Mouse (Mus musculus): Measurements from ENCODE around the gene Gnao1. TPM values are rescaled to one million over a fixed set of nuclear protein-coding genes. Genes with fewer than 3 reads are reported as not detected.

Gene Gnao1
- polyA plus RNA-seq, 2 experiments: 4.3 to 13.5 TPM

GRCm38 (mm10) chr8:93952511-93952910, 142.7 kb downstream of the Gnao1 start:
- H3K4me1 ChIP-seq (ENCODE audit: control insufficient read depth, insufficient read depth, low read length): no peaks in the 10 kb centered on the region
- DNase-seq (ENCODE audit: low spot score): no peak
- no peaks in the 10 kb centered on the region for H3K9me3 ChIP-seq (ENCODE audit: control insufficient read depth, low read length)
- WGBS: 88% methylated on average over 9 of the region's 9 CpGs
- TF ChIP-seq POLR2A (IDR thresholded peaks at IDR 0.05; ENCODE audit: borderline replicate concordance, extremely low read depth, insufficient read depth, insufficient read length): no peak
- no peak for ATAC-seq (ENCODE audit: low FRiP score, low read depth)
- no peak overlapping the region for H3K27ac ChIP-seq (replicated peaks; ENCODE audit: low read depth, low read length)
- H3K4me3 ChIP-seq (replicated peaks; ENCODE audit: low read length): no peak overlapping the region
- H3K27me3 ChIP-seq (ENCODE audit: control insufficient read depth, insufficient read depth, low read length): no peaks in the 10 kb centered on the region
- H3K9ac ChIP-seq (ENCODE audit: low read depth, low read length, severe bottlenecking): no peak overlapping the region
- H3K4me2 ChIP-seq (replicated peaks; ENCODE audit: low read depth, low read length, severe bottlenecking): no peak overlapping the region
- H3K36me3 ChIP-seq (ENCODE audit: control insufficient read depth, insufficient read depth, low read length): no peaks in the 10 kb centered on the region

- H3K27ac ChIP-seq (replicated peaks; ENCODE audit: low read depth, low read length): no peak overlapping the region
- H3K4me2 ChIP-seq (replicated peaks; ENCODE audit: low read depth, low read length, severe bottlenecking): no peak overlapping the region
- no peak overlapping the region for H3K9ac ChIP-seq (ENCODE audit: low read depth, low read length, severe bottlenecking)
- no peaks in the 10 kb centered on the region for H3K27me3 ChIP-seq (ENCODE audit: control insufficient read depth, insufficient read depth, low read length)
- no peaks in the 10 kb centered on the region for H3K36me3 ChIP-seq (ENCODE audit: control insufficient read depth, insufficient read depth, low read length)
- no peak overlapping the region for H3K4me3 ChIP-seq (replicated peaks; ENCODE audit: low read length)
- 92% methylated on average over 9 of the region's 9 CpGs for WGBS
- H3K9me3 ChIP-seq (ENCODE audit: control insufficient read depth, low read length): no peaks in the 10 kb centered on the region
- no peak for ATAC-seq (ENCODE audit: low FRiP score, low read depth)
- TF ChIP-seq POLR2A (IDR thresholded peaks at IDR 0.05; ENCODE audit: borderline replicate concordance, extremely low read depth, insufficient read depth, insufficient read length): no peak
- no peak for DNase-seq (ENCODE audit: low spot score)
- H3K4me1 ChIP-seq (ENCODE audit: control insufficient read depth, insufficient read depth, low read length): no peaks in the 10 kb centered on the region
Observed at GRCm38 (mm10) chr8:93958402-93958801, 148.6 kb downstream of the Gnao1 start.

GRCm38 (mm10) chr8:93960909-93961308, 151.1 kb downstream of the Gnao1 start:
- H3K36me3 ChIP-seq (ENCODE audit: control insufficient read depth, insufficient read depth, low read length): no peaks in the 10 kb centered on the region
- H3K9ac ChIP-seq (ENCODE audit: low read depth, low read length, severe bottlenecking): no peak overlapping the region
- H3K27ac ChIP-seq (replicated peaks; ENCODE audit: low read depth, low read length): no peak overlapping the region
- 81% methylated on average over 6 of the region's 6 CpGs for WGBS
- no peak for DNase-seq (ENCODE audit: low spot score)
- H3K9me3 ChIP-seq (ENCODE audit: control insufficient read depth, low read length): no peaks in the 10 kb centered on the region
- H3K4me3 ChIP-seq (replicated peaks; ENCODE audit: low read length): no peak overlapping the region
- H3K4me1 ChIP-seq (ENCODE audit: control insufficient read depth, insufficient read depth, low read length): no peaks in the 10 kb centered on the region
- H3K4me2 ChIP-seq (replicated peaks; ENCODE audit: low read depth, low read length, severe bottlenecking): no peak overlapping the region
- no peak for ATAC-seq (ENCODE audit: low FRiP score, low read depth)
- no peak for TF ChIP-seq POLR2A (IDR thresholded peaks at IDR 0.05; ENCODE audit: borderline replicate concordance, extremely low read depth, insufficient read depth, insufficient read length)
- H3K27me3 ChIP-seq (ENCODE audit: control insufficient read depth, insufficient read depth, low read length): no peaks in the 10 kb centered on the region

- WGBS: 71% methylated on average over 6 of the region's 6 CpGs
- H3K9ac ChIP-seq (ENCODE audit: low read depth, low read length, severe bottlenecking): no peak overlapping the region
- no peaks in the 10 kb centered on the region for H3K4me1 ChIP-seq (ENCODE audit: control insufficient read depth, insufficient read depth, low read length)
- no peak overlapping the region for H3K27ac ChIP-seq (replicated peaks; ENCODE audit: low read depth, low read length)
- DNase-seq (ENCODE audit: low spot score): no peak
- no peak for TF ChIP-seq POLR2A (IDR thresholded peaks at IDR 0.05; ENCODE audit: borderline replicate concordance, extremely low read depth, insufficient read depth, insufficient read length)
- no peaks in the 10 kb centered on the region for H3K9me3 ChIP-seq (ENCODE audit: control insufficient read depth, low read length)
- H3K4me3 ChIP-seq (replicated peaks; ENCODE audit: low read length): no peak overlapping the region
- ATAC-seq (ENCODE audit: low FRiP score, low read depth): no peak
- no peak overlapping the region for H3K4me2 ChIP-seq (replicated peaks; ENCODE audit: low read depth, low read length, severe bottlenecking)
- peaks cover 30% of the 10 kb centered on the region for H3K36me3 ChIP-seq (ENCODE audit: control insufficient read depth, insufficient read depth, low read length)
- no peaks in the 10 kb centered on the region for H3K27me3 ChIP-seq (ENCODE audit: control insufficient read depth, insufficient read depth, low read length)
Observed at GRCm38 (mm10) chr8:93968293-93968692, 158.5 kb downstream of the Gnao1 start.

GRCm38 (mm10) chr8:93969626-93970340, 160.0 kb downstream of the Gnao1 start:
- H3K9ac ChIP-seq (ENCODE audit: low read depth, low read length, severe bottlenecking): no peak overlapping the region
- ATAC-seq (ENCODE audit: low FRiP score, low read depth) (no peak), DNase-seq (ENCODE audit: low spot score) (no peak)
- no peak overlapping the region for H3K27ac ChIP-seq (replicated peaks; ENCODE audit: low read depth, low read length)
- 52% methylated on average over 7 of the region's 7 CpGs for WGBS
- H3K9me3 ChIP-seq (ENCODE audit: control insufficient read depth, low read length): no peaks in the 10 kb centered on the region
- no peaks in the 10 kb centered on the region for H3K27me3 ChIP-seq (ENCODE audit: control insufficient read depth, insufficient read depth, low read length)
- no peak for TF ChIP-seq POLR2A (IDR thresholded peaks at IDR 0.05; ENCODE audit: borderline replicate concordance, extremely low read depth, insufficient read depth, insufficient read length)
- no peaks in the 10 kb centered on the region for H3K4me1 ChIP-seq (ENCODE audit: control insufficient read depth, insufficient read depth, low read length)
- no peak overlapping the region for H3K4me3 ChIP-seq (replicated peaks; ENCODE audit: low read length)
- H3K36me3 ChIP-seq (ENCODE audit: control insufficient read depth, insufficient read depth, low read length): peaks cover 45% of the 10 kb centered on the region
- H3K4me2 ChIP-seq (replicated peaks; ENCODE audit: low read depth, low read length, severe bottlenecking): no peak overlapping the region

All from limb, embryonic 14.5 days (tissue).